Mouse (Mus musculus): ENCODE results near the gene Inhbc. TPM values are rescaled to one million over a fixed set of nuclear protein-coding genes. Genes with fewer than 3 reads are reported as not detected.
"Not testable (repeated sequence)": the region's sequence is repeated elsewhere in the genome, so short reads cannot be mapped to it uniquely, and the experiment has no call there.

Inhbc gene
- polyA plus RNA-seq, 1 experiment from 2014 or later, result not detected

DNA sequence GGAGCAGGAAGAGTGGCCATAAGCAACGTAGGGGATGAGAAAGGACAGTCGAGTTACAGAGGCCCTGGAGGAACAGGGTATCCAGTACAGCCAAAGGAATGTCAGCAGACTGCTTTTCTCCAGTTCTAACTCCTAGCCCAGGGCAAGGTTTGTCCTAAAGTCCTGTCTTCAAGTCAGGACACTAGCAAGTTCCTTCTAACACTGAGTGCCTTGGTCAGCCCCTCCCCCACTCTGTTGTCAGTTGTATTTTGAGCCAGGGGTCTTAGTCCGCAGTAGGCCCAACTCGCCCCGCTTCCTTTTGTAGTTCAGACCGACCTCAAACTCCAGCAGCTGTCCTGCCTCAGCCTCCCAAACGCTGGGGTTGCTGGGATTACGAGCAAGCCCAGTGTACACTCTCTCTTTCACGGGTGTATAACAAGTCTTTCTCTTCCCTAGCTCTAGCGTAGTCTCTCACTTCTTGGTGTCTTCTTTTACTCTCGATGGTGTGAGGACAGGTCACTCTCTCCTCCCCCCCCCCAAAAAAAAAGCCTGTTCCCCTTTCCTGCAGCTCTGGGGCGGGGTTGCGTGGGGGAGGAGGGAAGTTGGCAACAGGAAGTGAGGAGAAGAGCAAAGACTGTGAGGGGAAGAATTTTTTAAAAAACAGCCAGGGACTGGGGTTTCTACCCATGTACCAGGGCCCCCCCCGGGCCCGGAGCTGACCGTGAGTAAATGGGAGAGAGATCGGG is 46.9 kb downstream of the Inhbc start:
- H3K4me2 ChIP-seq, result no peak overlapping the region
- no peaks in the 10 kb centered on the region for H3K9me3 ChIP-seq (replicated peaks)
- WGBS, result 73% methylated on average over 17 of the region's 17 CpGs
- H3K9ac ChIP-seq (replicated peaks), result no peak overlapping the region
- no peak for ATAC-seq (ENCODE audit: low FRiP score)
- no peak overlapping the region for H3K4me3 ChIP-seq (replicated peaks)
- H3K36me3 ChIP-seq, result no peaks in the 10 kb centered on the region
- H3K27ac ChIP-seq (replicated peaks), result no peak overlapping the region
- peaks cover 58% of the 10 kb centered on the region for H3K27me3 ChIP-seq (replicated peaks)
- H3K4me1 ChIP-seq, result peaks cover 15% of the 10 kb centered on the region

- H3K4me1 ChIP-seq, result peaks cover 15% of the 10 kb centered on the region
- H3K4me2 ChIP-seq, result no peak overlapping the region
- no peak overlapping the region for H3K9ac ChIP-seq (replicated peaks)
- no peaks in the 10 kb centered on the region for H3K36me3 ChIP-seq
- H3K9me3 ChIP-seq (replicated peaks), result no peaks in the 10 kb centered on the region
- H3K27ac ChIP-seq (replicated peaks), result no peak overlapping the region
- H3K4me3 ChIP-seq (replicated peaks), result no peak overlapping the region
- peaks cover 52% of the 10 kb centered on the region for H3K27me3 ChIP-seq (replicated peaks)
- WGBS, result 88% methylated on average over 4 of the region's 4 CpGs
- no peak for ATAC-seq (ENCODE audit: low FRiP score)
Measured at GRCm38 (mm10) chr10:127322669-127323068, 47.6 kb downstream of the Inhbc start.

DNA sequence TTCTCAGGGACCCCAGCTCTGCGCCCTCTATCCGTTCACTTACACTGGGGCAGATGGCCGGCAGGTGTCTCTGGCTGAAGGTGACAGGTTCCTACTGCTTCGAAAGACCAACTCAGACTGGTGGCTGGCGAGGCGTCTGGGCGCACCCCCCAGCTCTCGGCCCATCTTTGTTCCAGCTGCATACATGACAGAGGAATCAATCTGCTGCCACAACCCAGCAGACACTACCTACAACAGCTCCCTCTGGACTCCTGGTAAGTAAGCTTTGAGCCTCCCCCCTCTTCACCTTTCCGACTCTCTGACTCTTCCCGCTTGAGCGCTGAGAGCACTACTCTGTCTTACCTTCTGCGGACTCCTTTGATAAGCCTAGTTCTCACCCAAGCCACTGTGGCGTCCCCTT is 48.1 kb downstream of the Inhbc start:
- H3K9ac ChIP-seq (replicated peaks), result no peak overlapping the region
- H3K9me3 ChIP-seq (replicated peaks), result no peaks in the 10 kb centered on the region
- H3K27ac ChIP-seq (replicated peaks), result no peak overlapping the region
- H3K4me1 ChIP-seq, result peaks cover 15% of the 10 kb centered on the region
- peaks cover 47% of the 10 kb centered on the region for H3K27me3 ChIP-seq (replicated peaks)
- WGBS, result 66% methylated on average over 13 of the region's 13 CpGs
- no peak for ATAC-seq (ENCODE audit: low FRiP score)
- no peak overlapping the region for H3K4me2 ChIP-seq
- H3K4me3 ChIP-seq (replicated peaks), result no peak overlapping the region
- H3K36me3 ChIP-seq, result no peaks in the 10 kb centered on the region

GRCm38 (mm10) chr10:127321621-127322020 is 48.6 kb downstream of the Inhbc start, which contains the start of gene Arhgap9:
Arhgap9 (plus strand) TSS chr10:127321964.
- no peak for ATAC-seq (ENCODE audit: low FRiP score)
- H3K9me3 ChIP-seq (replicated peaks), result no peaks in the 10 kb centered on the region
- no peaks in the 10 kb centered on the region for H3K36me3 ChIP-seq
- no peak within 1 kb of the TSS for H3K4me3 ChIP-seq (replicated peaks)
- no peak within 1 kb of the TSS for H3K9ac ChIP-seq (replicated peaks)
- H3K4me1 ChIP-seq, result peaks cover 11% of the 10 kb centered on the region
- H3K27ac ChIP-seq (replicated peaks), result no peak within 1 kb of the TSS
- WGBS, result 84% methylated on average over 3 of the region's 3 CpGs
- peaks cover 42% of the 10 kb centered on the region for H3K27me3 ChIP-seq (replicated peaks)
- no peak within 1 kb of the TSS for H3K4me2 ChIP-seq

- no peak overlapping the region for H3K4me2 ChIP-seq
- no peak overlapping the region for H3K4me3 ChIP-seq (replicated peaks)
- 80% methylated on average over 7 of the region's 7 CpGs for WGBS
- no peaks in the 10 kb centered on the region for H3K36me3 ChIP-seq
- no peaks in the 10 kb centered on the region; the same call in 1 of the 2 replicates for H3K4me1 ChIP-seq
- peaks cover 26% of the 10 kb centered on the region for H3K27me3 ChIP-seq (replicated peaks)
- H3K9ac ChIP-seq (replicated peaks), result no peak overlapping the region
- H3K27ac ChIP-seq (replicated peaks), result no peak overlapping the region
- ATAC-seq (ENCODE audit: low FRiP score), result no peak
- no peaks in the 10 kb centered on the region for H3K9me3 ChIP-seq (replicated peaks)
Measured at GRCm38 (mm10) chr10:127319969-127320368, 50.3 kb downstream of the Inhbc start.

DNA sequence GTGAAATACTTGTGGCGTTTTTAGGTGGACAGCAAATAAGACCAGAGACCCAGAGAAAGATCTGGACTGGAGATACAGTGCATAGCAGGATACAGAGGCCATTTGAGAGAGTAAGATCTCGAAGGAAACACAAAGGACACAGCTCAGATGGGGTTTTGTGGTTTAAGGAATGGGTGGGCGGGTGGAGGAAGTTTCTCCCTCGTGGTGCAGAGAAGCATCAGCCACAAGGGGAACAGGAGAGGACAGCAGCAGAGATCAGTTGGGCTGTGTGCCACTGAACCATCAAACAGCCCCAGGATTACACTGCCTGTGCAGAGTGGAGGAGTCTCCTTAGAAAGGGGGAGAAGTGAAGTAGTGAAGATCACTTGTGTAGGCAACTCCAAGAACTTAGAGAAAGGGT is 52.2 kb downstream of the Inhbc start:
- Histone ChIP-seq H3K27me3 (replicated peaks) (peaks cover 8% of the 10 kb centered on the region; the same call in 1 of the 2 replicates), H3K9ac (replicated peaks) (no peak overlapping the region), H3K4me3 (replicated peaks) (no peak overlapping the region), H3K27ac (replicated peaks) (no peak overlapping the region), H3K36me3 (no peaks in the 10 kb centered on the region), H3K9me3 (replicated peaks) (no peaks in the 10 kb centered on the region), H3K4me1 (no peaks in the 10 kb centered on the region), H3K4me2 (no peak overlapping the region)
- 44% methylated on average over 4 of the region's 4 CpGs for WGBS
- ATAC-seq (ENCODE audit: low FRiP score), result no peak

GRCm38 (mm10) chr10:127317277-127317676 is 53.0 kb downstream of the Inhbc start:
- WGBS, result 87% methylated on average over 2 of the region's 2 CpGs
- no peaks in the 10 kb centered on the region for H3K9me3 ChIP-seq (replicated peaks)
- no peak for ATAC-seq (ENCODE audit: low FRiP score)
- no peak overlapping the region for H3K27ac ChIP-seq (replicated peaks)
- peaks cover 5% of the 10 kb centered on the region; the same call in 1 of the 2 replicates for H3K4me1 ChIP-seq
- no peak overlapping the region for H3K9ac ChIP-seq (replicated peaks)
- no peaks in the 10 kb centered on the region for H3K36me3 ChIP-seq
- H3K4me3 ChIP-seq (replicated peaks), result no peak overlapping the region
- no peak overlapping the region for H3K4me2 ChIP-seq
- peaks cover 1% of the 10 kb centered on the region; the same call in 1 of the 2 replicates for H3K27me3 ChIP-seq (replicated peaks)

GRCm38 (mm10) chr10:127314950-127315349 is 55.3 kb downstream of the Inhbc start:
- 79% methylated on average over 1 of the region's 1 CpGs for WGBS
- not testable (repeated sequence) for H3K27me3 ChIP-seq (replicated peaks); H3K9me3 ChIP-seq (replicated peaks); ATAC-seq (ENCODE audit: low FRiP score); H3K4me3 ChIP-seq (replicated peaks); H3K27ac ChIP-seq (replicated peaks); H3K36me3 ChIP-seq; H3K9ac ChIP-seq (replicated peaks); H3K4me2 ChIP-seq
- peaks cover 18% of the 10 kb centered on the region for H3K4me1 ChIP-seq

DNA sequence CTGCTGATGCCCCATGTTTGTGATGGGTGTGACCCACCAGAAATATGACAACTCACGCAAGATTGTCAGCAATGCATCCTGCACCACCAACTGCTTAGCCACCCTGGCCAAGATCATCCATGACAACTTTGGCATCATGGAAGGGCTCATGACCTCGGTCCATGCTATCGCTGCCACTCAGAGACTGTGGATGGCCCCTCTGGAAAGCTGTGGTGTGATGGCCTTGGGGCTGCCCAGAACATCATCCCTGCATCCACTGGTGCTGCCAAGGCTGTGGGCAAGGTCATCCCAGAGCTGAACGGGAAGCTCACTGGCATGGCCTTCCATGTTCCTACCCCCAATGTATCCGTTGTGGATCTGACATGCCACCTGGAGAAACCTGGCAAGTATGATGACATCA is 56.7 kb downstream of the Inhbc start:
- not testable (repeated sequence) for H3K27ac ChIP-seq (replicated peaks); H3K27me3 ChIP-seq (replicated peaks); H3K4me2 ChIP-seq; H3K4me3 ChIP-seq (replicated peaks); H3K9me3 ChIP-seq (replicated peaks); H3K9ac ChIP-seq (replicated peaks); H3K36me3 ChIP-seq; ATAC-seq (ENCODE audit: low FRiP score)
- 95% methylated on average over 5 of the region's 5 CpGs for WGBS
- peaks cover 18% of the 10 kb centered on the region for H3K4me1 ChIP-seq

- H3K27me3 ChIP-seq (replicated peaks), result no peaks in the 10 kb centered on the region
- peak overlapping the region; percentile 82; the same call in 1 of the 2 replicates for H3K4me3 ChIP-seq (replicated peaks)
- H3K36me3 ChIP-seq, result peaks cover 14% of the 10 kb centered on the region
- no peak for ATAC-seq (ENCODE audit: low FRiP score)
- H3K9me3 ChIP-seq (replicated peaks), result no peaks in the 10 kb centered on the region
- H3K9ac ChIP-seq (replicated peaks), result no peak overlapping the region
- H3K4me2 ChIP-seq, result peak overlapping the region; percentile 71; the same call in 1 of the 2 replicates
- 81% methylated on average over 4 of the region's 4 CpGs for WGBS
- peaks cover 18% of the 10 kb centered on the region for H3K4me1 ChIP-seq
- no peak overlapping the region for H3K27ac ChIP-seq (replicated peaks)
Measured at GRCm38 (mm10) chr10:127312858-127313257, 57.4 kb downstream of the Inhbc start.

DNA sequence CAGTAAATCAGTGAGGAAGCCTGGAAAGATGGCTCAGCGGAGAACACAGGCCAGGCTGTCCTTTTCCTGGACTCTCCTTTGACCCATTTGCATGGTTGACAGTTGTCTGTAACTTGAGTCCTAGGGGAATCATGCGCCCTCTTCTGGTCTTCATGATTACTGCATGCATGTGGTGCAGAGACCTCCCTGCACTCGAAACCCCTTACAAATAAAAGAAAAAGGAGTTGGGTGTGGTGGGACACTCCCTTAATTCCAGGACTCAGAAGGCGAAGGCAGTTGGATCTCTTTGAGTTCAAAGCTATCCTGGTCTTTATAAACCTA is 57.9 kb downstream of the Inhbc start:
- Histone ChIP-seq H3K9ac (replicated peaks) (peak overlapping the region; percentile 53), H3K9me3 (replicated peaks) (no peaks in the 10 kb centered on the region), H3K4me1 (peaks cover 18% of the 10 kb centered on the region), H3K36me3 (peaks cover 19% of the 10 kb centered on the region), H3K4me3 (replicated peaks) (peak overlapping the region; percentile 82), H3K27ac (replicated peaks) (peak overlapping the region; percentile 86), H3K4me2 (peak overlapping the region; percentile 71), H3K27me3 (replicated peaks) (no peaks in the 10 kb centered on the region)
- peak; percentile 72 for ATAC-seq (ENCODE audit: low FRiP score)
- 3% methylated on average over 4 of the region's 4 CpGs for WGBS

GRCm38 (mm10) chr10:127311476-127312355 is 58.5 kb downstream of the Inhbc start, which contains the start of gene Mars:
Mars (minus strand) TSS chr10:127311786.
- Histone ChIP-seq H3K9ac (replicated peaks) (peak within 1 kb of the TSS; percentile 93), H3K4me3 (replicated peaks) (peak within 1 kb of the TSS; percentile 82), H3K4me2 (peak within 1 kb of the TSS; percentile 71), H3K9me3 (replicated peaks) (no peaks in the 10 kb centered on the region), H3K27ac (replicated peaks) (peak within 1 kb of the TSS; percentile 86), H3K27me3 (replicated peaks) (no peaks in the 10 kb centered on the region), H3K36me3 (peaks cover 25% of the 10 kb centered on the region), H3K4me1 (peaks cover 18% of the 10 kb centered on the region)
- WGBS, result under 1% methylated on average over 65 of the region's 65 CpGs
- ATAC-seq (ENCODE audit: low FRiP score), result peak; percentile 96

Measured in neural tube, embryonic 15.5 days (tissue).